Mouse (Mus musculus) MEL (cell line): ENCODE measurements around the gene Zp3. TPM values are rescaled to one million over a fixed set of nuclear protein-coding genes. Genes with fewer than 3 reads are reported as not detected.

Experiments used
- DNase-seq: peaks from one replicate; pipeline ENCODE4 v3.0.0; 2011; ENCODE audit warnings: low read depth, low spot score
- H3K27ac ChIP-seq: 2 replicates; pipeline ENCODE4 v1.5.1; 2012; ENCODE audit warnings: low read depth, mild to moderate bottlenecking, control low read depth, low read length, moderate library complexity; ENCODE audit not compliant: control insufficient read depth
- H3K27me3 ChIP-seq, 2 experiments: fragments of 150-350 bp in 1 of 2; sonication (generic) in 1 of 2; 2 replicates each; pipeline ENCODE4 v1.6.1; 2012; ENCODE audit warnings: low read length in 2 of 2, mild to moderate bottlenecking in 2 of 2, improper control_type of control experiment in 1 of 2, moderate library complexity in 1 of 2; ENCODE audit not compliant: insufficient read depth in 2 of 2, control insufficient read depth in 1 of 2
- H3K36me3 ChIP-seq, 2 experiments: 2 replicates each; pipeline ENCODE4 v1.6.1; 2012 to 2014; ENCODE audit warnings: low read length in 2 of 2, improper control_type of control experiment in 1 of 2, inconsistent platforms in 1 of 2, mild to moderate bottlenecking in 1 of 2; ENCODE audit not compliant: insufficient read depth in 2 of 2, control insufficient read depth in 1 of 2
- H3K4me1 ChIP-seq, 2 experiments: fragments of 150-350 bp in 1 of 2; sonication (generic) in 1 of 2; 2 replicates each; pipeline ENCODE4 v1.6.1; 2012; ENCODE audit warnings: low read length in 2 of 2, improper control_type of control experiment in 1 of 2, mild to moderate bottlenecking in 1 of 2; ENCODE audit not compliant: insufficient read depth in 2 of 2, control insufficient read depth in 1 of 2
- H3K4me3 ChIP-seq, 2 experiments: fragments of 150-350 bp in 1 of 2; sonication (generic) in 1 of 2; 2 replicates each; pipeline ENCODE4 v1.5.1; 2012; ENCODE audit warnings: low read depth in 2 of 2, low read length in 2 of 2, mild to moderate bottlenecking in 2 of 2, moderate library complexity in 2 of 2, control low read depth in 1 of 2, improper control_type of control experiment in 1 of 2; ENCODE audit not compliant: control insufficient read depth in 1 of 2, insufficient read depth in 1 of 2
- H3K79me2 ChIP-seq: 2 replicates; pipeline ENCODE4 v1.6.1; 2012; ENCODE audit warnings: mild to moderate bottlenecking, low read length, moderate library complexity; ENCODE audit not compliant: control insufficient read depth, poor library complexity, insufficient read depth
- H3K9ac ChIP-seq: 2 replicates; pipeline ENCODE4 v1.6.1; 2012; ENCODE audit warnings: low read depth, mild to moderate bottlenecking, control low read depth, low read length, moderate library complexity; ENCODE audit not compliant: control insufficient read depth, poor library complexity, severe bottlenecking
- H3K9me3 ChIP-seq: fragments of 150-350 bp; sonication (generic); replicated peaks from 2 replicates; pipeline ENCODE4 v1.6.1; 2012; ENCODE audit warnings: mild to moderate bottlenecking, low read length, improper control_type of control experiment, moderate library complexity; ENCODE audit not compliant: insufficient read depth
- BHLHE40 ChIP-seq: IDR thresholded peaks from 2 replicates; pipeline ENCODE4 v1.6.1; 2012; ENCODE audit warnings: low read depth, mild to moderate bottlenecking, inconsistent platforms, low read length, improper control_type of control experiment, borderline replicate concordance
- CHD1 ChIP-seq: IDR thresholded peaks from 2 replicates; pipeline ENCODE4 v1.6.1; 2012; ENCODE audit warnings: low read depth, mild to moderate bottlenecking, inconsistent platforms, low read length, improper control_type of control experiment
- CHD2 ChIP-seq: IDR thresholded peaks from 2 replicates; pipeline ENCODE4 v1.6.1; 2011; ENCODE audit warnings: low read length, improper control_type of control experiment
- CTCF ChIP-seq, 3 experiments: IDR thresholded peaks in 2 of 3; conservative IDR thresholded peaks in 1 of 3; 2 replicates each; pipeline ENCODE4 v1.5.1; 2011 to 2012; ENCODE audit warnings: low read length in 3 of 3, low read depth in 2 of 3, mild to moderate bottlenecking in 2 of 3, improper control_type of control experiment in 1 of 3, inconsistent platforms in 1 of 3, mixed read lengths in 1 of 3, moderate library complexity in 1 of 3; ENCODE audit not compliant: control insufficient read depth in 1 of 3, insufficient read depth in 1 of 3, poor library complexity in 1 of 3, severe bottlenecking in 1 of 3
- E2F4 ChIP-seq: IDR thresholded peaks from 2 replicates; pipeline ENCODE4 v1.6.1; 2011; ENCODE audit warnings: low read depth, low read length, improper control_type of control experiment, borderline replicate concordance
- ELF1 ChIP-seq: IDR thresholded peaks from 2 replicates; pipeline ENCODE4 v1.6.1; 2014; ENCODE audit warnings: low read depth, mild to moderate bottlenecking, inconsistent platforms, low read length, improper control_type of control experiment, moderate library complexity
- EP300 ChIP-seq, 2 experiments: IDR thresholded peaks; 2 replicates each; pipeline ENCODE4 v1.6.1; 2011; ENCODE audit warnings: improper control_type of control experiment in 2 of 2, low read length in 2 of 2, low read depth in 1 of 2, mild to moderate bottlenecking in 1 of 2
- ETS1 ChIP-seq: IDR thresholded peaks from 2 replicates; pipeline ENCODE4 v1.6.1; 2012; ENCODE audit warnings: low read depth, mild to moderate bottlenecking, inconsistent platforms, low read length, improper control_type of control experiment, moderate library complexity
- GABPA ChIP-seq: IDR thresholded peaks from 2 replicates; pipeline ENCODE4 v1.6.1; 2012; ENCODE audit warnings: low read depth, mild to moderate bottlenecking, inconsistent platforms, low read length, improper control_type of control experiment, moderate library complexity
- GATA1 ChIP-seq: IDR thresholded peaks from 2 replicates; pipeline ENCODE4 v1.6.1; 2011; ENCODE audit warnings: low read depth, low read length, improper control_type of control experiment
- HCFC1 ChIP-seq: IDR thresholded peaks from 2 replicates; pipeline ENCODE4 v1.6.1; 2012; ENCODE audit warnings: low read depth, mild to moderate bottlenecking, inconsistent platforms, low read length, improper control_type of control experiment, moderate library complexity
- JUND ChIP-seq: IDR thresholded peaks from 2 replicates; pipeline ENCODE4 v1.6.1; 2011; ENCODE audit warnings: low read depth, mild to moderate bottlenecking, improper control_type of control experiment, low read length
- KAT2A ChIP-seq: conservative IDR thresholded peaks from 2 replicates; pipeline ENCODE4 v1.6.1; 2012; ENCODE audit warnings: low read depth, low read length, improper control_type of control experiment, inconsistent platforms
- MAX ChIP-seq: IDR thresholded peaks from 2 replicates; pipeline ENCODE4 v1.6.1; 2011; ENCODE audit warnings: low read length, improper control_type of control experiment
- MAZ ChIP-seq: IDR thresholded peaks from 2 replicates; pipeline ENCODE4 v1.6.1; 2012; ENCODE audit warnings: low read depth, mild to moderate bottlenecking, inconsistent platforms, low read length, improper control_type of control experiment
- MEF2A ChIP-seq: IDR thresholded peaks from 2 replicates; pipeline ENCODE4 v1.6.1; 2014; ENCODE audit warnings: low read depth, mild to moderate bottlenecking, inconsistent platforms, low read length, improper control_type of control experiment; ENCODE audit not compliant: poor library complexity, insufficient replicate concordance, severe bottlenecking; ENCODE audit errors: extremely low read depth
- MXI1 ChIP-seq: IDR thresholded peaks from 2 replicates; pipeline ENCODE4 v1.6.1; 2011; ENCODE audit warnings: mild to moderate bottlenecking, low read depth, low read length, improper control_type of control experiment
- MYB ChIP-seq: IDR thresholded peaks from 2 replicates; pipeline ENCODE4 v1.6.1; 2011; ENCODE audit warnings: mild to moderate bottlenecking, low read depth, low read length, improper control_type of control experiment
- MYC ChIP-seq: IDR thresholded peaks from 2 replicates; pipeline ENCODE4 v1.6.1; 2011; ENCODE audit warnings: low read depth, mild to moderate bottlenecking, low read length, improper control_type of control experiment, moderate library complexity
- NELFE ChIP-seq: IDR thresholded peaks from 2 replicates; pipeline ENCODE4 v1.6.1; 2011; ENCODE audit warnings: low read depth, low read length, improper control_type of control experiment
- NRF1 ChIP-seq: IDR thresholded peaks from 2 replicates; pipeline ENCODE4 v1.6.1; 2014; ENCODE audit warnings: low read depth, mild to moderate bottlenecking, inconsistent platforms, low read length, improper control_type of control experiment, moderate library complexity; ENCODE audit not compliant: poor library complexity, insufficient read depth, severe bottlenecking
- POLR2A ChIP-seq, 2 experiments: IDR thresholded peaks; 2 replicates each; pipeline ENCODE4 v1.6.1; 2011 to 2012; ENCODE audit warnings: low read length in 2 of 2, mild to moderate bottlenecking in 2 of 2, control low read depth in 1 of 2, improper control_type of control experiment in 1 of 2, low read depth in 1 of 2, moderate library complexity in 1 of 2; ENCODE audit not compliant: control insufficient read depth in 1 of 2, insufficient read depth in 1 of 2, poor library complexity in 1 of 2
- POLR2AphosphoS2 ChIP-seq: IDR thresholded peaks from 2 replicates; pipeline ENCODE4 v1.6.1; 2011; ENCODE audit warnings: low read length, improper control_type of control experiment
- POLR2AphosphoS5 ChIP-seq: IDR thresholded peaks from 2 replicates; pipeline ENCODE4 v1.6.1; 2012; ENCODE audit warnings: low read depth, borderline replicate concordance, mild to moderate bottlenecking, inconsistent platforms, low read length, moderate library complexity, mixed read lengths
- RAD21 ChIP-seq: IDR thresholded peaks from 2 replicates; pipeline ENCODE4 v1.6.1; 2011; ENCODE audit warnings: mild to moderate bottlenecking, low read depth, low read length, improper control_type of control experiment
- RCOR1 ChIP-seq: IDR thresholded peaks from 2 replicates; pipeline ENCODE4 v1.6.1; 2012; ENCODE audit warnings: low read depth, mild to moderate bottlenecking, inconsistent platforms, low read length, improper control_type of control experiment
- SIN3A ChIP-seq: IDR thresholded peaks from 2 replicates; pipeline ENCODE4 v1.6.1; 2012; ENCODE audit warnings: low read length, improper control_type of control experiment, inconsistent platforms
- SMC3 ChIP-seq: IDR thresholded peaks from 2 replicates; pipeline ENCODE4 v1.6.1; 2011; ENCODE audit warnings: low read depth, low read length, improper control_type of control experiment
- TBP ChIP-seq: IDR thresholded peaks from 2 replicates; pipeline ENCODE4 v1.8.0; 2011; ENCODE audit warnings: low read depth, low read length, improper control_type of control experiment
- UBTF ChIP-seq: IDR thresholded peaks from 2 replicates; pipeline ENCODE4 v1.6.1; 2012; ENCODE audit warnings: low read depth, mild to moderate bottlenecking, inconsistent platforms, low read length, improper control_type of control experiment, moderate library complexity, borderline replicate concordance; ENCODE audit not compliant: insufficient read depth
- USF1 ChIP-seq: IDR thresholded peaks from 2 replicates; pipeline ENCODE4 v1.6.1; 2014; ENCODE audit warnings: low read depth, mild to moderate bottlenecking, inconsistent platforms, low read length, improper control_type of control experiment, moderate library complexity
- USF2 ChIP-seq, 2 experiments: IDR thresholded peaks; 2 replicates each; pipeline ENCODE4 v1.6.1; 2011 to 2012; ENCODE audit warnings: improper control_type of control experiment in 2 of 2, low read length in 2 of 2, borderline replicate concordance in 1 of 2, inconsistent platforms in 1 of 2, low read depth in 1 of 2, mild to moderate bottlenecking in 1 of 2; ENCODE audit not compliant: insufficient read depth in 1 of 2
- ZC3H11A ChIP-seq: IDR thresholded peaks from 2 replicates; pipeline ENCODE4 v1.6.1; 2012; ENCODE audit warnings: low read depth, mild to moderate bottlenecking, inconsistent platforms, low read length, improper control_type of control experiment
- ZKSCAN1 ChIP-seq: IDR thresholded peaks from 2 replicates; pipeline ENCODE4 v1.6.1; 2012; ENCODE audit warnings: low read depth, mild to moderate bottlenecking, inconsistent platforms, low read length, improper control_type of control experiment, moderate library complexity
- ZMIZ1 ChIP-seq: IDR thresholded peaks from 2 replicates; pipeline ENCODE4 v1.6.1; 2012; ENCODE audit warnings: low read depth, mild to moderate bottlenecking, inconsistent platforms, low read length, improper control_type of control experiment, moderate library complexity
- ZNF384 ChIP-seq: IDR thresholded peaks from 2 replicates; pipeline ENCODE4 v1.6.1; 2012; ENCODE audit warnings: low read depth, mild to moderate bottlenecking, inconsistent platforms, low read length, improper control_type of control experiment
- polyA plus RNA-seq, 2 experiments: library from polyadenylated mRNA; stranded (reverse) in 1 of 2; unstranded in 1 of 2; fragments of >175 nt in 1 of 2; fragments of >200 nt in 1 of 2; gene quantifications; 2 replicates each; pipeline versions ENCODE4 v1.2.1 to v1.2.4; 2012; ENCODE audit warnings: low replicate concordance in 2 of 2, low read depth in 1 of 2; ENCODE audit not compliant: insufficient read length in 2 of 2, insufficient read depth in 1 of 2, missing spikeins in 1 of 2
- total RNA-seq: library from RNA; depleted of rRNA; stranded (reverse); fragments of 300-350 nt; gene quantifications from 2 replicates; pipeline ENCODE4 v1.2.3, GENCODE M21; 2012

Gene Zp3
- total and polyA plus RNA-seq, 3 experiments = not detected

DNA sequence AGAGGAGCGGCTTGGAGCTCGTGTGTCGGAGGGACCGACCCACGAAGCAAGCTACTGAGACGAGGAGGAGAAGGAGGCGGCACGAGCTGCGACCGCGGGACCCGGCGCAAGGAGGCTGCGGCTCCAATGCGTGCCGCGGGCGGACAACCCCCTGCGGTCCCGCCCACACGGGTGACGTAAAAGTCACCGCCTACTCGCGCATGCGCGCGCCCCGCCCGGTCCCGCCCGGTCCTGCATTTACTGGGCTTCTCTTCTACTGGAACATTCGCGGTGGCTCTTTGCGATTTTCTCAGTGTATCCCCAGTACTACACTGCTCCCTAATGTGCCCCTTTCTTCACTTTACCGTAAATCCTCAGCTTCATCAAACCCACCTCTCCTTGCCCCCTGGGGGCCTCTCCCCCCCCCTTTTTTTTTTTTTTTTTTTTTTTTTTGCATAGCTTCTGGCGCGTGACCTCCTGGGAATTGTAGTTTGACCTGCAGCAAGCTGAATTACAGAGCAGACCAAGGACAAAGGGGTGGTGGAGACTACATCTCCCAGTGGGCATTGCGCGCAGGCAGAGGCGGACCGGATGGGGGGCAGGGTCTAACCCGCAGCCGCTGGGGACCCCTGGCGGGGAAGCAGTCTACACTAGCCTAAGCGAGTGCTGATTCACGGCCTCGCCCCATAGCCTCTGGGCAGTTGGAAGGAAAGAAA lies 45.3 kb upstream of the Zp3 start, which contains the start of gene Ywhag:
Ywhag (minus strand) TSS at position 136 of the 695 bp plus-strand sequence.
- Histone ChIP-seq H3K9me3 (no peaks in the 10 kb centered on the region), H3K4me1 (peaks cover 4 to 26% of the 10 kb centered on the region in 2 experiments), H3K9ac (peak within 1 kb of the TSS; percentile 97), H3K27ac (peak within 1 kb of the TSS; percentile 97), H3K79me2 (peaks cover 45% of the 10 kb centered on the region), H3K4me3 (peak within 1 kb of the TSS; percentile 78 to 97), H3K36me3 (peaks cover 18 to 38% of the 10 kb centered on the region in 2 experiments), H3K27me3 (no peaks in the 10 kb centered on the region)
- peak; percentile 97 for DNase-seq
- TF ChIP-seq ZC3H11A (no peak), ETS1 (0 out of 2 replicates have a peak, but pooled peaks have one; percentile 1), KAT2A (peak; percentile 80), UBTF (no peak), USF2 (IDR thresholded peaks at IDR 0.05; ENCODE audit: borderline replicate concordance in 1 of 2, insufficient read depth in 1 of 2, low read depth in 1 of 2, low read length in 2 of 2) (no peak), EP300 (IDR thresholded peaks at IDR 0.05; ENCODE audit: low read depth in 1 of 2, low read length in 2 of 2) (peak in 1 of 2 experiments; percentile 23; a peak in 2 of 4 replicates), JUND (no peak), SIN3A (peak; percentile 50), POLR2AphosphoS5 (0 out of 2 replicates have a peak, but pooled peaks have one; percentile 70), RAD21 (no peak), SMC3 (no peak), TBP (peak; percentile 90), POLR2A (IDR thresholded peaks at IDR 0.05; ENCODE audit: control insufficient read depth in 1 of 2, insufficient read depth in 1 of 2, low read depth in 1 of 2, low read length in 2 of 2, poor library complexity in 1 of 2) (peak; percentile 91 to 95), USF1 (peak; percentile 73), MEF2A (no peak), BHLHE40 (0 out of 2 replicates have a peak, but pooled peaks have one; percentile 30), HCFC1 (peak; percentile 97), POLR2AphosphoS2 (peak; percentile 98), ZNF384 (peak; percentile 100), GATA1 (no peak), GABPA (no peak), ELF1 (peak; percentile 45), NRF1 (peak; percentile 94), NELFE (peak; percentile 100), CHD2 (no peak), MYC (peak; percentile 73), ZKSCAN1 (peak; percentile 72; the same call in 1 of the 2 replicates), CHD1 (no peak), E2F4 (no peak), MAZ (peak; percentile 96), MAX (peak; percentile 78), RCOR1 (no peak), ZMIZ1 (peak; percentile 98), CTCF (IDR thresholded peaks at IDR 0.05 in 2 of 3, conservative IDR thresholded peaks at IDR 0.05 in 1 of 3; ENCODE audit: control insufficient read depth in 1 of 3, insufficient read depth in 1 of 3, low read depth in 2 of 3, low read length in 3 of 3, poor library complexity in 1 of 3, severe bottlenecking in 1 of 3) (peak; percentile 29 to 68 (median 61); a peak in 5 of 6 replicates), MXI1 (peak; percentile 70; the same call in 1 of the 2 replicates), MYB (no peak)
